Mouse (Mus musculus) layer of hippocampus, adult 9-10 months (tissue): ENCODE data around the gene Dap.

Experiments
- DNase-seq: peaks from one replicate; pipeline ENCODE4 v3.0.0; 2022; ENCODE audit warnings: low spot score

The Dap gene

GRCm38 (mm10) chr15:31224135-31224761 lies at the start of gene Dap:
Gene Dap, plus strand, starts transcription at chr15:31224314.
- peak; percentile 83 for DNase-seq

GRCm38 (mm10) chr15:31176566-31176965 lies 47.5 kb upstream of the Dap start:
- no peak for DNase-seq

- no peak for DNase-seq
These were observed 39.3 kb upstream of the Dap start for GRCm38 (mm10) chr15:31184651-31185443.

- no peak for DNase-seq
These were observed 38.6 kb upstream of the Dap start for GRCm38 (mm10) chr15:31185506-31185905.

- no peak for DNase-seq
These were observed 37.7 kb upstream of the Dap start for GRCm38 (mm10) chr15:31186371-31186901.

GRCm38 (mm10) chr15:31192563-31192962 lies 31.6 kb upstream of the Dap start:
- no peak for DNase-seq

GRCm38 (mm10) chr15:31195776-31196175 lies 28.3 kb upstream of the Dap start:
- DNase-seq: no peak

- no peak for DNase-seq
These were observed 16.6 kb upstream of the Dap start for GRCm38 (mm10) chr15:31207346-31208093.

- DNase-seq: no peak
These were observed 12.2 kb upstream of the Dap start for GRCm38 (mm10) chr15:31211910-31212309.

GRCm38 (mm10) chr15:31213619-31214270 lies 10.4 kb upstream of the Dap start:
- no peak for DNase-seq

GRCm38 (mm10) chr15:31222216-31222615 lies 1.9 kb upstream of the Dap start:
- DNase-seq: no peak

GRCm38 (mm10) chr15:31223596-31224134 lies 449 bp upstream of the Dap start:
- no peak for DNase-seq

- no peak for DNase-seq
These were observed 910 bp downstream of the Dap start for GRCm38 (mm10) chr15:31224806-31225642.

GRCm38 (mm10) chr15:31225643-31226325 lies 1.7 kb downstream of the Dap start:
- no peak for DNase-seq

- no peak for DNase-seq
These were observed 2.4 kb downstream of the Dap start for GRCm38 (mm10) chr15:31226464-31226863.

GRCm38 (mm10) chr15:31227793-31228192 lies 3.7 kb downstream of the Dap start:
- no peak for DNase-seq

GRCm38 (mm10) chr15:31233006-31233405 lies 8.9 kb downstream of the Dap start:
- no peak for DNase-seq

GRCm38 (mm10) chr15:31235794-31236548 lies 11.9 kb downstream of the Dap start:
- no peak for DNase-seq

GRCm38 (mm10) chr15:31236549-31236907 lies 12.4 kb downstream of the Dap start:
- DNase-seq: no peak

- no peak for DNase-seq
These were observed 13.3 kb downstream of the Dap start for GRCm38 (mm10) chr15:31237368-31237767.
